Mouse (Mus musculus): ENCODE data around the gene Prss28. TPM values are rescaled to one million over a fixed set of nuclear protein-coding genes. Genes with fewer than 3 reads are reported as not detected.
A peak's percentile ranks its signal among the peaks of the same experiment; 100 is the strongest.

Gene Prss28
- polyA plus RNA-seq (2014; fragmentation: Nextera tagmentation; extraction: Ambion mirVana): not detected in 2 replicates

DNA sequence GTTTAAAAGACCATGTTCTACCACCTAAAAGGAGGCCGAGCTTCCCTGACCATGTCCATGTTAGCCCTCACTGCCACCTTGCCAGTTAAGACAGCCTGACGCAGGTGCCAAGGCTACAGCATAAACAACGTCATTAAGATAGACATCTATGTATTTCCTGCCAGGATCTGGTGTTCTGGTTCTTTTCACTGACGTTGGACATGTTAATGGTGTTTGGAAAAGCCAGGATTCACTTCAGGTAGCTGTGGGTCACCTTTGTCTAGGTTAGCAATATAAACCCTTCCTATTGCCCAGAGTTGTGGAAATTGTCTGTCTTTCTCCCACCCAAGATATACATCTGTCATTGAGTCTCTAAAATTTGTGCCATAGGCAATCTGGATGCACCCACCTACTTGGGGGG, at the start of gene Prss28:
TSS of gene Prss28 (plus strand) at position 301 of the 400 bp plus-strand sequence.
- H3K9ac ChIP-seq (ENCODE audit: low read length): no peak within 1 kb of the TSS
- no peaks in the 10 kb centered on the region for H3K27me3 ChIP-seq (ENCODE audit: control insufficient read depth, insufficient read depth, low read length)
- DNase-seq (ENCODE audit: low spot score): no peak
- ATAC-seq (ENCODE audit: insufficient read depth, low FRiP score, low TSS enrichment): no peak
- no peak within 1 kb of the TSS for H3K4me2 ChIP-seq (ENCODE audit: low read depth)
- H3K9me3 ChIP-seq (ENCODE audit: control insufficient read depth, low read length): no peaks in the 10 kb centered on the region
- H3K27ac ChIP-seq (ENCODE audit: low read depth, low read length): no peak within 1 kb of the TSS
- no peak within 1 kb of the TSS for H3K4me3 ChIP-seq (ENCODE audit: low read depth, low read length)
- WGBS: 85% methylated on average over 4 of the region's 4 CpGs
- H3K36me3 ChIP-seq (ENCODE audit: control insufficient read depth, insufficient read depth, low read length): no peaks in the 10 kb centered on the region
- no peaks in the 10 kb centered on the region for H3K4me1 ChIP-seq (ENCODE audit: control insufficient read depth, insufficient read depth, low read length)

DNA sequence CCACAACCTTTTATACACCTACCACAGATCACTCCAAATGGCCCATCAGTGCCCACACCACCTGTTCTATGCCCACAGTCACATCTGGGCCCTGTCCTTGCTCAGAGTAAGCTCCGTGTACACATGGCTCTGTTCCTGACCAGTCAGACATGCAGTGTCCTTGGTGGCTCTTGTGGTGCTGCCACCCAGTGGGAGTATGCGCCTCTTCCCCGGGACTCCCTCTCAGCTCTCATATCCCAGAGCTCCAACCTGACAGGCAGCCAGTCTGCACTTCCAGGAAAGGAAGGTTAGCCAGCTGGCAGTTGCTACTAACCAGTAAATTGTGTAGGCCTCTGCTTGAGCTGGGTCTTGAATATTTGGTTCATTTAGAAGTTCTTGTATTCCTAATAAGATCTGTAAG, 44.0 kb upstream of the Prss28 start:
- Histone ChIP-seq H3K4me2 (ENCODE audit: low read depth) (no peak overlapping the region), H3K9ac (ENCODE audit: low read length) (no peak overlapping the region), H3K4me3 (ENCODE audit: low read depth, low read length) (no peak overlapping the region), H3K9me3 (ENCODE audit: control insufficient read depth, low read length) (no peaks in the 10 kb centered on the region), H3K4me1 (ENCODE audit: control insufficient read depth, insufficient read depth, low read length) (no peaks in the 10 kb centered on the region), H3K27ac (ENCODE audit: low read depth, low read length) (no peak overlapping the region), H3K36me3 (ENCODE audit: control insufficient read depth, insufficient read depth, low read length) (peaks cover 56% of the 10 kb centered on the region), H3K27me3 (ENCODE audit: control insufficient read depth, insufficient read depth, low read length) (no peaks in the 10 kb centered on the region)
- WGBS: 79% methylated on average over 3 of the region's 3 CpGs
- no peak for ATAC-seq (ENCODE audit: insufficient read depth, low FRiP score, low TSS enrichment)
- DNase-seq (ENCODE audit: low spot score): no peak

DNA sequence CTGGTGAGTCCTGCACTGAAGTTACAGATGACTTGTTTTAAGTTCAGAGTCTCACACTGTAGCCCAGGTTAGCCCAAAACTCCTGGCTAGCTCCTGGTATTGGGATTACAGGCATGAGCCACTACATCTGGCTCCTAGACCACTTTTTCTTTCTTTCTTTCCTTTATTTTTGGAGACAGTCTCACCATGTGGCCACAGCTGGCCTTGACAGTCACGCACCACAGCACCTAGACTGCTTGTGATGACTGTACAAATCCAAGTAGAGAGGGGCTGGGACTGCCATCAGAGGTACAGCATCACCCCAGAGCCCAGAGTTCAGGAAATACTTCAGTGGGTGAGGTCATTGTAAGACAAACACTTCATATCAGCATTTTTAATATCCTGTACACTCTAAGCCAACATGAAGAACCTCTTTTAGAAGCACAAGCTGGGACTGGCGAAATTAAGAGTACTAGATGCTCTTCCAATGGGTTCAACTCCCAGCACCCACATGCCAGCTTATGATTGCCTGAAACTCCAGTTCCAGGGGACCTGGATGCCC, 37.6 kb upstream of the Prss28 start:
- Histone ChIP-seq H3K4me1 (ENCODE audit: control insufficient read depth, insufficient read depth, low read length) (peaks cover 20% of the 10 kb centered on the region), H3K9ac (ENCODE audit: low read length) (no peak overlapping the region; the same call in 1 of the 2 replicates), H3K27me3 (ENCODE audit: control insufficient read depth, insufficient read depth, low read length) (no peaks in the 10 kb centered on the region), H3K4me3 (ENCODE audit: low read depth, low read length) (peak overlapping the region; percentile 100; the same call in 1 of the 2 replicates), H3K4me2 (ENCODE audit: low read depth) (peak overlapping the region; percentile 89), H3K9me3 (ENCODE audit: control insufficient read depth, low read length) (no peaks in the 10 kb centered on the region), H3K36me3 (ENCODE audit: control insufficient read depth, insufficient read depth, low read length) (peaks cover 29% of the 10 kb centered on the region), H3K27ac (ENCODE audit: low read depth, low read length) (no peak overlapping the region)
- DNase-seq (ENCODE audit: low spot score) (no peak), ATAC-seq (ENCODE audit: insufficient read depth, low FRiP score, low TSS enrichment) (no peak)
- 90% methylated on average over 2 of the region's 2 CpGs for WGBS

DNA sequence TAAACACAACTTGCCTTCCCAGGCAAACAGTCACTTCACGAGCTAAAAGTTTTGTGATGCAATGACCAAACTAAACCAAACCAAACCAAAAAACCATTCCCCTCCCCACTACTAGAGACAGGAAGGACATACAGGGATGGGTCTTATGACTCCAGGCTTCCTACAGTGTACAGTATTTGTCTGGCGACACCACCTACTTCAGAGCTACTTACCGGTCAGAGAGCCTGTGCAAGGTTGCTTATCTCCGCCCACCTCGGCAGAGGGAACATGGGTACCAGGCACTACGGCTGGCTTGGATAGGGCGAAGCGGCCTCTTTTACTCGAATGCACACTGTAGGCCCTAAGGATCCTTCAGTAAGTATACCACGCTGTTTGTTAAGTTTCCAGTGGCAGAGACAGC, 36.1 kb upstream of the Prss28 start:
- Histone ChIP-seq H3K4me1 (ENCODE audit: control insufficient read depth, insufficient read depth, low read length) (peaks cover 20% of the 10 kb centered on the region), H3K27me3 (ENCODE audit: control insufficient read depth, insufficient read depth, low read length) (no peaks in the 10 kb centered on the region), H3K9me3 (ENCODE audit: control insufficient read depth, low read length) (no peaks in the 10 kb centered on the region), H3K4me2 (ENCODE audit: low read depth) (peak overlapping the region; percentile 89), H3K36me3 (ENCODE audit: control insufficient read depth, insufficient read depth, low read length) (peaks cover 16% of the 10 kb centered on the region), H3K9ac (ENCODE audit: low read length) (peak overlapping the region; percentile 100), H3K27ac (ENCODE audit: low read depth, low read length) (no peak overlapping the region; the same call in 1 of the 2 replicates), H3K4me3 (ENCODE audit: low read depth, low read length) (peak overlapping the region; percentile 100)
- WGBS: 2% methylated on average over 10 of the region's 10 CpGs
- ATAC-seq (ENCODE audit: insufficient read depth, low FRiP score, low TSS enrichment): no peak
- no peak for DNase-seq (ENCODE audit: low spot score)

DNA sequence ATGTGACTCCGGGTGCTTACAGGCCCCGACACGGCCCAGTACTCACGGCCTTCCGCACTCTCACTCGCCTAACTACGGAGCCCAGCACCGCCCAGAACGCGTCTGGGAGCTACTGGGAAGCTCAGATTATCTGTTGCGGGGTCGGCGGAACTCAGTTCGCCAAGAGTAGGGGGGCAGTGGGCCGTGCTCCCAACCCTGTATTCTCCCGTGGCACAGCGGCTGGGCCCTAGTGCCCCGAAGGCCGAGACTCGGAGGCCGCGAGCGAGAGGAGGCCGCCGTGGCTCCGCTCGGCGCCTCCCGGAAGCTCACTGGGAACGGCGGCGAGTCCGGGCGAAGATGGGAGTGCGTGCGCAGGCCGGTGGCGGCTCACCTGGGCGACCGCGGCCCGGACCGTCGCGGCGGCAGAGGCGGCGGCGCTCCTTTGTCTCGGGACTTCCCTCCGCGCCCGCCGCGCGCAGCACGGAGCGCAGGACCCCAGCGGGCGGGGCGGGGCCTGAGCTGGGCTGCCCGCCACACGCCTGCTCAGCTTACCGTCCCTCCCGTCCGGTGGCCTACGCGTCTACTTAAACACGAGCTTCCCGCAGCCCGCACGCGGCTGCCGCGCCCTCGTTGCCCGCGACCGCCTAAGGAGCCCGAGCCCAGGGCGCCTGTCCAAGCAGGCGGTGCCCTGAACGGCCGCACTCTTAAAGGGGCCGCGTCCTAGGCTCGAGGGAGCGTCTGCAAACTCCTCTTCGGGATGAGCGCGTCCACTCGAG, 35.3 kb upstream of the Prss28 start:
- H3K9me3 ChIP-seq (ENCODE audit: control insufficient read depth, low read length): no peaks in the 10 kb centered on the region
- under 1% methylated on average over 72 of the region's 92 CpGs for WGBS
- ATAC-seq (ENCODE audit: insufficient read depth, low FRiP score, low TSS enrichment) (peak; percentile 91), DNase-seq (ENCODE audit: low spot score) (peak; percentile 92)
- peak overlapping the region; percentile 95 for H3K27ac ChIP-seq (ENCODE audit: low read depth, low read length)
- H3K36me3 ChIP-seq (ENCODE audit: control insufficient read depth, insufficient read depth, low read length): peaks cover 9% of the 10 kb centered on the region
- H3K4me1 ChIP-seq (ENCODE audit: control insufficient read depth, insufficient read depth, low read length): peaks cover 20% of the 10 kb centered on the region
- H3K4me3 ChIP-seq (ENCODE audit: low read depth, low read length): peak overlapping the region; percentile 100
- peak overlapping the region; percentile 89 for H3K4me2 ChIP-seq (ENCODE audit: low read depth)
- peak overlapping the region; percentile 100 for H3K9ac ChIP-seq (ENCODE audit: low read length)
- H3K27me3 ChIP-seq (ENCODE audit: control insufficient read depth, insufficient read depth, low read length): no peaks in the 10 kb centered on the region

DNA sequence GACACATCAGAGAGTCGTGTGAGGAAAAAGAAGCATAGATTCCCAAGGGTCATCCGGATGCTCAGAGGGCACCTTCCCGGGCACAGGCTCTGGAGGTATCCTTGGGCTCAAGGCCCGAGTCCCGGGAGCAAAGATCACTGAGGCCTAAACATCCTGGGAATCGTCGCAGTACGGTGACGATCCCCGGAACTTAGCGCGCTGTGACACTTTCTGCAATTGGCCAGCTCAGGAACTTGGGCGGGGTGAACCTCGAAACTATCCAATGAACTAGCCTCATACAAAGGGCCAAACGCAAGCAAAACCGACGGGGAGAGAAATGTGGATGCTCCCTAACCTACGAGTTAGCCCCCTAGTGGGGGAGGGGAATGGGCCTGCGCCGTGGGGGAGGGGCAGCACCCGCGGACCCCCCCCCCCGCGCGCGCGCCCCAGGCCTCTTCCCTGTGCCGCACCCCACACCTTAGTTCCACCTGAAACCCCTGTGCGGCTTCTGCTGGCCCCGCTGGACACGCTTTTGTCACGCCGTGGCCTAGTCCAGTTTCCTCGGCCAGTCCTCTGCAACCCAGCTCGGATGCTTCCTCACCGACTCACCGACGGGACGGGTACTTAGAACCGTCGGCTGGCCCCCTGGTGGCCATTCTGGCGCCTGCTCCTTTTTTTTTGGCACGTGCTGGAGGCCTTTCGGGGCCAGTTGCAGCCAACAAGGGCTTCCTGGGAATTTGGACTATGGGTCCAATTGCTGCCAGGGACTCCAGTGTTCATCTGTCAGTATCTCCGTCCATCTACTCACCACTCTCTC, 34.5 kb upstream of the Prss28 start:
- peak; percentile 95 for DNase-seq (ENCODE audit: low spot score)
- Histone ChIP-seq H3K36me3 (ENCODE audit: control insufficient read depth, insufficient read depth, low read length) (peaks cover 4% of the 10 kb centered on the region; the same call in 1 of the 2 replicates), H3K4me3 (ENCODE audit: low read depth, low read length) (peak overlapping the region; percentile 100), H3K9me3 (ENCODE audit: control insufficient read depth, low read length) (no peaks in the 10 kb centered on the region), H3K27ac (ENCODE audit: low read depth, low read length) (peak overlapping the region; percentile 95), H3K27me3 (ENCODE audit: control insufficient read depth, insufficient read depth, low read length) (no peaks in the 10 kb centered on the region), H3K4me2 (ENCODE audit: low read depth) (peak overlapping the region; percentile 38), H3K4me1 (ENCODE audit: control insufficient read depth, insufficient read depth, low read length) (peaks cover 20% of the 10 kb centered on the region), H3K9ac (ENCODE audit: low read length) (peak overlapping the region; percentile 100)
- ATAC-seq (ENCODE audit: insufficient read depth, low FRiP score, low TSS enrichment): peak; percentile 91
- WGBS: under 1% methylated on average over 42 of the region's 45 CpGs

DNA sequence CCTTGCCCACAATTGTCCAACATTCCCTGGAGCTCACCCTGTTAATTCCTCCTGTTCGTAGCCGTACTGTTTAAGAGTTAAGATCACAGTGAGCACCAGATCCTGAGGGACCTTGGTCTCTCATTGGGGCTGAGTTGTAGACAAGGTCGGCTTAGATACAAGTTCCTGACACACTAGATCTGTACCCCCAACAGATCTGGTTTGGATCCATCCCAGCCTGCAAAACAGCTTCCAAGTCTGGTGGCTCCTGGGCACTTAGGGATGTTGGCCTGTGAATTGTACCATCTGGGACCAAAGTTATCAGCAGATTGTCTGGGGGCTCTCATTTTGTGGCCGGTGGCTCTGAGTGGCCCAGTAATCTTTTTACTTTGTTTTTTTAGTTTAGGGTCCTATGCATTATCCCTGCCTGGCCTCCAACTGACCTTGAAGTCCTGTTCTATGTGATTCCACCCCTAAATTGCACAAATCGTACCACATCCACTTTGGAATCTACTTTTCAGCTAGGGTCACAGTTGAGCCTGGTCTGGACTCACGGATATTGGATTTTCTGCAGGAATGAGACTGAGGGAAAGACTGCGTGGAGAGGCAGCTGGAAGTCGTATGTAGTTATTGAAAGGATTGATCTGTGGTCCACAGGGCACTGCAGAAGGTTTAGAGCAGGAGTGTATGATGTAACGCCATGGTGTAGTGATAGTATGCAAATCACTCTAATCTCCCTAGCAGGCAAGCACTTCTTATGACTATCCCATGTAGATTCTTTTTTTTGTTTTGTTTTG, 33.7 kb upstream of the Prss28 start, which contains the start of gene Ube2i:
TSS of gene Ube2i (minus strand) at position 52 of the 776 bp plus-strand sequence.
- DNase-seq (ENCODE audit: low spot score): no peak
- Histone ChIP-seq H3K4me3 (ENCODE audit: low read depth, low read length) (peak within 1 kb of the TSS; percentile 100), H3K9ac (ENCODE audit: low read length) (peak within 1 kb of the TSS; percentile 100), H3K27me3 (ENCODE audit: control insufficient read depth, insufficient read depth, low read length) (no peaks in the 10 kb centered on the region), H3K4me2 (ENCODE audit: low read depth) (peak within 1 kb of the TSS; percentile 38), H3K27ac (ENCODE audit: low read depth, low read length) (peak within 1 kb of the TSS; percentile 95), H3K4me1 (ENCODE audit: control insufficient read depth, insufficient read depth, low read length) (peaks cover 20% of the 10 kb centered on the region), H3K9me3 (ENCODE audit: control insufficient read depth, low read length) (no peaks in the 10 kb centered on the region), H3K36me3 (ENCODE audit: control insufficient read depth, insufficient read depth, low read length) (no peaks in the 10 kb centered on the region)
- no peak for ATAC-seq (ENCODE audit: insufficient read depth, low FRiP score, low TSS enrichment)
- 85% methylated on average over 9 of the region's 9 CpGs for WGBS

DNA sequence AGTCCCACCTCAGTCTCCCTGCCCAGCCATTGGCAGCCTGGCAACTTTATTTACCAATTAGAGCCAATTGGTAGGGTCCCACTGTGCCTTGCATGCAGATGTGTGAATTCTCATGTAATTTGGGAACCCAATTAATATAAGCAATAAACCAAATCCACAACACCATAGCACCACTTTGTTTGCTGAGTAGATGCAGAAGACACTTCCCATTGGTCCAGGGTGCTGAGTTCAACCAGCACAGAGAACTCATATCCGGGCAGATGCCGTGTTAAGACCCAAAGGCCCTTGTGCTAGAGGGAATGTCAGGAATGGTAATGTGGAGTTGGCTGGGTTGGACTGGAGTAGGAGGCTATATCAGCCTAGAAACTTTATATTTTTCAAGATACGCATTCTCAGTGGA, 32.6 kb upstream of the Prss28 start:
- Histone ChIP-seq H3K4me2 (ENCODE audit: low read depth) (no peak overlapping the region), H3K36me3 (ENCODE audit: control insufficient read depth, insufficient read depth, low read length) (no peaks in the 10 kb centered on the region), H3K9ac (ENCODE audit: low read length) (no peak overlapping the region), H3K4me3 (ENCODE audit: low read depth, low read length) (no peak overlapping the region), H3K27me3 (ENCODE audit: control insufficient read depth, insufficient read depth, low read length) (no peaks in the 10 kb centered on the region), H3K9me3 (ENCODE audit: control insufficient read depth, low read length) (no peaks in the 10 kb centered on the region), H3K4me1 (ENCODE audit: control insufficient read depth, insufficient read depth, low read length) (peaks cover 14% of the 10 kb centered on the region), H3K27ac (ENCODE audit: low read depth, low read length) (no peak overlapping the region)
- ATAC-seq (ENCODE audit: insufficient read depth, low FRiP score, low TSS enrichment) (no peak), DNase-seq (ENCODE audit: low spot score) (no peak)
- 94% methylated on average over 3 of the region's 3 CpGs for WGBS
